Mouse (Mus musculus) stomach, postnatal 0 days (tissue): ENCODE measurements at regions not wholly inside any gene's neighbourhood (a gene's known extent, or its start where the extent isn't known, plus 50 kb on each side); places are given as distances from the start of the nearest gene placed in this dataset.

Source experiments
- ATAC-seq: fragments of 200-750 bp; cut with Nextera tagmentation; 2 replicates; pipeline ENCODE4 v1.8.0; 2017; ENCODE audit not compliant: low FRiP score, low TSS enrichment
- DNase-seq: peaks from one replicate; pipeline ENCODE4 v3.0.0-alpha.2; 2016; ENCODE audit warnings: low spot score
- H3K27ac ChIP-seq: fragments of 300-500 bp; sonication (generic); replicated peaks from 2 replicates; pipeline ENCODE4 v1.5.1; 2014; ENCODE audit warnings: mild to moderate bottlenecking, control low read depth
- H3K27me3 ChIP-seq: fragments of 300-500 bp; sonication (generic); 2 replicates; pipeline ENCODE4 v1.6.1; 2014; ENCODE audit warnings: low read length; ENCODE audit not compliant: control insufficient read depth, insufficient read depth
- H3K36me3 ChIP-seq: fragments of 300-500 bp; sonication (generic); 2 replicates; pipeline ENCODE4 v1.6.1; 2014; ENCODE audit warnings: low read length, mixed read lengths; ENCODE audit not compliant: control insufficient read depth, insufficient read depth
- H3K4me1 ChIP-seq: fragments of 300-500 bp; sonication (generic); replicated peaks from 2 replicates; pipeline ENCODE4 v1.6.1; 2014; ENCODE audit warnings: antibody characterized with exemption; ENCODE audit not compliant: control insufficient read depth, insufficient read depth
- H3K4me2 ChIP-seq: fragments of 300-500 bp; sonication (generic); replicated peaks from 2 replicates; pipeline ENCODE4 v1.6.1; 2014; ENCODE audit warnings: low read depth, mild to moderate bottlenecking, control low read depth, moderate library complexity
- H3K4me3 ChIP-seq: fragments of 300-500 bp; sonication (generic); 2 replicates; pipeline ENCODE4 v1.5.1; 2014; ENCODE audit warnings: low read depth, low read length, control low read depth
- H3K9ac ChIP-seq: fragments of 300-500 bp; sonication (generic); 2 replicates; pipeline ENCODE4 v1.6.1; 2014; ENCODE audit warnings: mild to moderate bottlenecking, low read length, control low read depth, mixed read lengths
- H3K9me3 ChIP-seq: fragments of 300-500 bp; sonication (generic); 2 replicates; pipeline ENCODE4 v1.6.1; 2016; ENCODE audit warnings: low read length; ENCODE audit not compliant: control insufficient read depth
- CTCF ChIP-seq: IDR thresholded peaks from 2 replicates; pipeline ENCODE4 v1.5.1; 2016; ENCODE audit warnings: antibody characterized with exemption, low read depth, mild to moderate bottlenecking, moderate library complexity
- EP300 ChIP-seq: optimal IDR thresholded peaks from 2 replicates; pipeline ENCODE3; 2016; ENCODE audit warnings: antibody characterized with exemption
- WGBS: fragments of 180-500 bp; shearing (Covaris S2); extraction: QIAGEN DNeasy Blood & Tissue Kit; methylation state at CpG from one replicate; pipeline ENCODE4 v1.1.7; 2014; 5-methylcytosine and 5-hydroxymethylcytosine counted together

DNA sequence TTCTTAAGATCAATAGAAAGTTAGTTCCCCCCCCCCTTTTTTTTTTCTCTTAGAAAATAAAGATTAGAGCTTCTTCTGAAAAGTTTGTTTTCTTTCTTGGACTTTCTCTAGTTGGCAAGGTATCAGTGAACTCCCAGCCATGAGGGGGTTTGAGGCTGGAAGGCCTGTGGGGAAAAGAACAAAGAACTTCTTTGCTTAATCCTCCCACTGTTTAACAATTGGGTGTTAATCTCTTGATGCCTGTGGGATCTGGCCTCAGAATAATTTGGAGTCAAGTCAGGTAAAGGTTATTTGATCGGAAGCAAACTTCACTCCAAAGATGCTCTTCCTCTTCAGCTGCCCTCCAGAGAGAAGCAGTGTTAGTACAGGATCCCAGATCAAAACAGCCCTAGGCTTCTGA lies 84.8 kb downstream of the Alg10b start:
- no peak overlapping the region for H3K9ac ChIP-seq
- DNase-seq (no peak), ATAC-seq (no peak)
- no peak overlapping the region for H3K4me3 ChIP-seq
- H3K27ac ChIP-seq = no peak overlapping the region
- no peaks in the 10 kb centered on the region for H3K9me3 ChIP-seq
- H3K4me1 ChIP-seq = no peaks in the 10 kb centered on the region
- H3K27me3 ChIP-seq = no peaks in the 10 kb centered on the region
- TF ChIP-seq CTCF (no peak), EP300 (no peak)
- H3K4me2 ChIP-seq = no peak overlapping the region
- 50% methylated on average over 1 of the region's 1 CpGs for WGBS
- no peaks in the 10 kb centered on the region for H3K36me3 ChIP-seq

DNA sequence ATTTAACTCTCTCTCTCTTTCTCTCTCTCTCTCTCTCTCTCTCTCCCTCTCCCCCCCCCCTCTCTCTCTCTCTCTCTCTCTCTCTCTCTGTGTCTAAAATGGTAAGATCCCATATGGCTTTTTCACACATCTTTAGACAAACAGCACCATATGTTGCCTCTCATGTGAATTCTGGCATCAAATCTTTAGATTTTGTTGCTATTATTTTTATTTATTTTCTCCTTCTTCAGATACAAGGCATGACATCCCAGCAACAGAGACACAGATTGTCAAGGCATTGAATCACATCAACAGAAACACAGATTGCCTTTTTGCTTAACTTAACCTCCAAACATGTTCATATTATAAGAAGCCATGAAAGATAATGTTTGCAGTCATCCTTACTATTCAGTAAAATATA lies 85.6 kb downstream of the Alg10b start:
- no peak for DNase-seq
- ATAC-seq = no peak
- Histone ChIP-seq H3K4me1 (no peaks in the 10 kb centered on the region), H3K4me2 (no peak overlapping the region), H3K9ac (no peak overlapping the region), H3K27ac (no peak overlapping the region), H3K36me3 (no peaks in the 10 kb centered on the region), H3K4me3 (no peak overlapping the region), H3K27me3 (no peaks in the 10 kb centered on the region), H3K9me3 (no peaks in the 10 kb centered on the region)
- no peak for TF ChIP-seq EP300
- TF ChIP-seq CTCF = no peak

DNA sequence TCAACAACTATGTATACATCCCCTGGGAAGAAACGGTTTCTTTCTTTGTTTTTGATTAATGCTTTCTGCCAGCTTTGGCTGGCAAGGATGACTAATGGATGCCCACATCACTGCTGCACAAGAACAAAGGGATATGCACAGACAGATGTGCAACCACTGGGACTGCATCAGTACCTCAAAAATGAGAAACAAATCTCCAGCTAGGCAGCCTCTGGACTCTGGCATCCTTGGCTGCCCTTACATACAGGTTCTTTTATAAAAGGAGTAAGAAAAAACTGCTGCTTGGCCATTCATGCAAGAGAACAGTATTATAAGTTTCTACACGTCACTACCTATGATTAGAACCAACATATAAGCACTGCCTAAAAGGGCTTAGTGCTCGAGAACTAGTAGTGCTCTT lies 97.7 kb downstream of the Alg10b start:
- no peak for TF ChIP-seq CTCF
- no peak for TF ChIP-seq EP300
- ATAC-seq (no peak), DNase-seq (no peak)
- Histone ChIP-seq H3K9me3 (no peaks in the 10 kb centered on the region), H3K27ac (no peak overlapping the region), H3K36me3 (no peaks in the 10 kb centered on the region), H3K9ac (no peak overlapping the region), H3K4me2 (no peak overlapping the region), H3K4me3 (no peak overlapping the region), H3K27me3 (no peaks in the 10 kb centered on the region), H3K4me1 (no peaks in the 10 kb centered on the region)
- 42% methylated on average over 3 of the region's 3 CpGs for WGBS

DNA sequence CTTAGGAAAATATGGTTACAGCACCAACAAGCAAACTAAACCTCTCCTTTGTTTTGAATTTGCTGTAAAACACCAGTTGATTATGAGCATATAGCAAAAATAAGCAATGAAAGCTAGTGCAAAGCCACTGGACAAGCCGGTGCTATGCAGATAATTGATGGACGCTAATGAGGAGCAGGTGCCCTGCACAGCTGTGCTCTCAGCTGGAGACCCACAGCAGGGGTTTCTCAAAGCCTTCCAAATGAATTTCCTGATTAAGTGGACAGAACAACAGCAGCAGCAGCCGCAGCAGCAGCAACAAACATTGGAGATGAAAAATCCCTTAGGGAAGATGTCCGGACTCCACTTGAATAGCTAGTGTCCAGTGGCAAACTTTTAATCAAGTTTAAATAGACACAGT lies 109.2 kb downstream of the Alg10b start:
- H3K4me1 ChIP-seq = no peaks in the 10 kb centered on the region
- no peak overlapping the region for H3K9ac ChIP-seq
- no peak overlapping the region for H3K4me2 ChIP-seq
- no peak for DNase-seq
- no peaks in the 10 kb centered on the region for H3K9me3 ChIP-seq
- TF ChIP-seq CTCF = no peak
- no peak for TF ChIP-seq EP300
- 32% methylated on average over 4 of the region's 4 CpGs for WGBS
- H3K4me3 ChIP-seq = no peak overlapping the region
- no peaks in the 10 kb centered on the region for H3K36me3 ChIP-seq
- no peaks in the 10 kb centered on the region for H3K27me3 ChIP-seq
- no peak for ATAC-seq
- H3K27ac ChIP-seq = no peak overlapping the region

DNA sequence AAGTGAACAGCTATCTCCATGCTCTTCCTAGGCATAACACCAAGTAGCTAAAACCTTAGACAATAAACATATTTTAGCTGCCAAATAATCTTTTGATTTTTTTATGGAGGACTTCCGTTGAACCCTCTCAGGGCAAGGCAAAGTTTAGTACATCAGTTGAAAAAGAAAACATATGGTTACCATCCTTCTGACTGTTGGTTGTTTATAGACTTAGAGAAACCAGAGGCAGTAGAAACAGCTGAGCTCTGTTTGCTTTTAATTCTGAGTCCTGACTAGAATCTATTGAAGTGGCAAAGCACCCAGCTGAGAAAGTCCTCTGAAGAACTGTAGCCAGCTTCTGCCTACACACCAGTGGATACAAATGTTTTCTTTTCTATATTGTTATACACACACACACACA lies 109.7 kb downstream of the Alg10b start:
- no peaks in the 10 kb centered on the region for H3K36me3 ChIP-seq
- H3K4me3 ChIP-seq = no peak overlapping the region
- ATAC-seq (no peak), DNase-seq (no peak)
- no peak overlapping the region for H3K9ac ChIP-seq
- 41% methylated on average over 1 of the region's 1 CpGs for WGBS
- TF ChIP-seq CTCF (no peak), EP300 (no peak)
- no peaks in the 10 kb centered on the region for H3K27me3 ChIP-seq
- H3K4me2 ChIP-seq = no peak overlapping the region
- no peaks in the 10 kb centered on the region for H3K9me3 ChIP-seq
- H3K4me1 ChIP-seq = no peaks in the 10 kb centered on the region
- no peak overlapping the region for H3K27ac ChIP-seq

DNA sequence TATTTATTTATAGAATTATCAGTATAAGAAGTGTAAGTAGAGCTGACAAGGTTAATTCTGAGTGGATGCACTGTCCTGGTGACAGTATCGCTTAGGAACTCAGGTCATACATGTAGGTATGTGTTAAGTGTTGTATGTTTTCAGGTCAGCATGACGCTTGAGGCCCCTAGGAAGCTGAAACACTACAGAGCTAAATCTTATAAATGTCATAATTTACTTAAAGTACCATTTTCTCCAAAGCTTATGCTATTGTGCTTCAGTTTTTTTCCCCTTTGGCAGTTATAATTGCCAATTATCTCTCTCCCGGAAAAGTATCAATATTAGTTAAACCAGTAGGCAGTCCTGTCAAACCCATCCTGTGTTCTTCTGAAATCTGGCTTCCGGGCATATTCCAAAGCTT lies 110.3 kb downstream of the Alg10b start:
- no peak for TF ChIP-seq EP300
- TF ChIP-seq CTCF = no peak
- H3K9me3 ChIP-seq = no peaks in the 10 kb centered on the region
- no peak overlapping the region for H3K4me2 ChIP-seq
- no peaks in the 10 kb centered on the region for H3K27me3 ChIP-seq
- WGBS = 65% methylated on average over 4 of the region's 4 CpGs
- no peak for ATAC-seq
- H3K36me3 ChIP-seq = no peaks in the 10 kb centered on the region
- DNase-seq = no peak
- H3K9ac ChIP-seq = no peak overlapping the region
- H3K4me1 ChIP-seq = no peaks in the 10 kb centered on the region
- H3K4me3 ChIP-seq = no peak overlapping the region
- H3K27ac ChIP-seq = no peak overlapping the region
